Mouse (Mus musculus): ENCODE measurements around the gene Fbxo22. TPM values are rescaled to one million over a fixed set of nuclear protein-coding genes. Genes with fewer than 3 reads are reported as not detected.
"Not testable (repeated sequence)": the region's sequence is repeated elsewhere in the genome, so short reads cannot be mapped to it uniquely, and the experiment has no call there.

Gene Fbxo22
- polyA plus RNA-seq, 1 experiment from 2014 or later = 42.6 TPM

GRCm38 (mm10) chr9:55232586-55232985 lies 23.9 kb downstream of the Fbxo22 start:
- Histone ChIP-seq H3K27me3 (ENCODE audit: insufficient read depth, low read length) (no peaks in the 10 kb centered on the region), H3K4me2 (ENCODE audit: low read length) (no peak overlapping the region), H3K4me1 (replicated peaks; ENCODE audit: insufficient read depth, low read length) (no peaks in the 10 kb centered on the region), H3K27ac (no peak overlapping the region), H3K9ac (ENCODE audit: low read depth, low read length) (no peak overlapping the region), H3K36me3 (ENCODE audit: insufficient read depth, low read length) (no peaks in the 10 kb centered on the region), H3K4me3 (replicated peaks; ENCODE audit: low read depth, low read length) (no peak overlapping the region), H3K9me3 (replicated peaks; ENCODE audit: low read length) (no peaks in the 10 kb centered on the region)
- WGBS = 89% methylated on average over 7 of the region's 7 CpGs
- no peak for DNase-seq (ENCODE audit: low spot score)
- no peak for TF ChIP-seq CTCF (IDR thresholded peaks at IDR 0.05; ENCODE audit: low read depth)
- no peak for ATAC-seq (replicated peaks; ENCODE audit: low FRiP score, low read depth)

- not testable (repeated sequence) for H3K4me1 ChIP-seq (replicated peaks; ENCODE audit: insufficient read depth, low read length); H3K9me3 ChIP-seq (replicated peaks; ENCODE audit: low read length); H3K9ac ChIP-seq (ENCODE audit: low read depth, low read length); H3K4me2 ChIP-seq (ENCODE audit: low read length); H3K4me3 ChIP-seq (replicated peaks; ENCODE audit: low read depth, low read length); DNase-seq (ENCODE audit: low spot score); ATAC-seq (replicated peaks; ENCODE audit: low FRiP score, low read depth); H3K27me3 ChIP-seq (ENCODE audit: insufficient read depth, low read length); H3K27ac ChIP-seq; H3K36me3 ChIP-seq (ENCODE audit: insufficient read depth, low read length)
- WGBS = 53% methylated on average over 11 of the region's 11 CpGs
These were observed 24.4 kb downstream of the Fbxo22 start for GRCm38 (mm10) chr9:55233076-55233475.

- 66% methylated on average over 13 of the region's 13 CpGs for WGBS
- no peaks in the 10 kb centered on the region for H3K9me3 ChIP-seq (replicated peaks; ENCODE audit: low read length)
- no peak overlapping the region for H3K9ac ChIP-seq (ENCODE audit: low read depth, low read length)
- no peaks in the 10 kb centered on the region for H3K27me3 ChIP-seq (ENCODE audit: insufficient read depth, low read length)
- H3K27ac ChIP-seq = no peak overlapping the region
- ATAC-seq (replicated peaks; ENCODE audit: low FRiP score, low read depth) (no peak), DNase-seq (ENCODE audit: low spot score) (no peak)
- H3K4me3 ChIP-seq (replicated peaks; ENCODE audit: low read depth, low read length) = no peak overlapping the region
- no peak for TF ChIP-seq CTCF (IDR thresholded peaks at IDR 0.05; ENCODE audit: low read depth)
- H3K4me2 ChIP-seq (ENCODE audit: low read length) = no peak overlapping the region
- no peaks in the 10 kb centered on the region for H3K4me1 ChIP-seq (replicated peaks; ENCODE audit: insufficient read depth, low read length)
- no peaks in the 10 kb centered on the region for H3K36me3 ChIP-seq (ENCODE audit: insufficient read depth, low read length)
These were observed 27.8 kb downstream of the Fbxo22 start for GRCm38 (mm10) chr9:55236235-55237165.

GRCm38 (mm10) chr9:55240852-55241251 lies 32.1 kb downstream of the Fbxo22 start:
- no peak overlapping the region for H3K4me2 ChIP-seq (ENCODE audit: low read length)
- no peaks in the 10 kb centered on the region for H3K36me3 ChIP-seq (ENCODE audit: insufficient read depth, low read length)
- no peaks in the 10 kb centered on the region for H3K9me3 ChIP-seq (replicated peaks; ENCODE audit: low read length)
- no peaks in the 10 kb centered on the region for H3K27me3 ChIP-seq (ENCODE audit: insufficient read depth, low read length)
- no peak overlapping the region for H3K9ac ChIP-seq (ENCODE audit: low read depth, low read length)
- DNase-seq (ENCODE audit: low spot score) (no peak), ATAC-seq (replicated peaks; ENCODE audit: low FRiP score, low read depth) (no peak)
- 85% methylated on average over 5 of the region's 5 CpGs for WGBS
- H3K27ac ChIP-seq = no peak overlapping the region
- H3K4me3 ChIP-seq (replicated peaks; ENCODE audit: low read depth, low read length) = no peak overlapping the region
- no peaks in the 10 kb centered on the region for H3K4me1 ChIP-seq (replicated peaks; ENCODE audit: insufficient read depth, low read length)
- TF ChIP-seq CTCF (IDR thresholded peaks at IDR 0.05; ENCODE audit: low read depth) = no peak

- Histone ChIP-seq H3K36me3 (ENCODE audit: insufficient read depth, low read length) (no peaks in the 10 kb centered on the region), H3K9me3 (replicated peaks; ENCODE audit: low read length) (no peaks in the 10 kb centered on the region), H3K4me2 (ENCODE audit: low read length) (peak overlapping the region; percentile 53), H3K4me1 (replicated peaks; ENCODE audit: insufficient read depth, low read length) (no peaks in the 10 kb centered on the region), H3K4me3 (replicated peaks; ENCODE audit: low read depth, low read length) (peak overlapping the region; percentile 27), H3K9ac (ENCODE audit: low read depth, low read length) (no peak overlapping the region), H3K27me3 (ENCODE audit: insufficient read depth, low read length) (no peaks in the 10 kb centered on the region), H3K27ac (no peak overlapping the region)
- WGBS = 41% methylated on average over 24 of the region's 24 CpGs
- no peak for ATAC-seq (replicated peaks; ENCODE audit: low FRiP score, low read depth)
- TF ChIP-seq CTCF (IDR thresholded peaks at IDR 0.05; ENCODE audit: low read depth) = no peak
- peak; percentile 35 for DNase-seq (ENCODE audit: low spot score)
These were observed 33.3 kb downstream of the Fbxo22 start for GRCm38 (mm10) chr9:55241863-55242685.

- whole genome bisulfite sequencing = 66% methylated on average over 3 of the region's 3 CpGs
These were observed 34.6 kb downstream of the Fbxo22 start for GRCm38 (mm10) chr9:55243280-55243679.

More at GRCm38 (mm10) chr9:55243280-55243679, 34.6 kb downstream of the Fbxo22 start:
- ATAC-seq (replicated peaks; ENCODE audit: low FRiP score, low read depth) (no peak), DNase-seq (ENCODE audit: low spot score) (no peak)
- H3K27me3 ChIP-seq (ENCODE audit: insufficient read depth, low read length) = no peaks in the 10 kb centered on the region
- no peaks in the 10 kb centered on the region for H3K36me3 ChIP-seq (ENCODE audit: insufficient read depth, low read length)
- no peak overlapping the region for H3K4me3 ChIP-seq (replicated peaks; ENCODE audit: low read depth, low read length)
- H3K4me1 ChIP-seq (replicated peaks; ENCODE audit: insufficient read depth, low read length) = no peaks in the 10 kb centered on the region
- H3K9me3 ChIP-seq (replicated peaks; ENCODE audit: low read length) = no peaks in the 10 kb centered on the region
- H3K27ac ChIP-seq = no peak overlapping the region
- TF ChIP-seq CTCF (IDR thresholded peaks at IDR 0.05; ENCODE audit: low read depth) = no peak
- no peak overlapping the region for H3K4me2 ChIP-seq (ENCODE audit: low read length)
- H3K9ac ChIP-seq (ENCODE audit: low read depth, low read length) = no peak overlapping the region

Data from kidney, postnatal 0 days (tissue).